Comparison of ENCODE assay signal across 12 mouse cellular contexts in the genomic region with DNA sequence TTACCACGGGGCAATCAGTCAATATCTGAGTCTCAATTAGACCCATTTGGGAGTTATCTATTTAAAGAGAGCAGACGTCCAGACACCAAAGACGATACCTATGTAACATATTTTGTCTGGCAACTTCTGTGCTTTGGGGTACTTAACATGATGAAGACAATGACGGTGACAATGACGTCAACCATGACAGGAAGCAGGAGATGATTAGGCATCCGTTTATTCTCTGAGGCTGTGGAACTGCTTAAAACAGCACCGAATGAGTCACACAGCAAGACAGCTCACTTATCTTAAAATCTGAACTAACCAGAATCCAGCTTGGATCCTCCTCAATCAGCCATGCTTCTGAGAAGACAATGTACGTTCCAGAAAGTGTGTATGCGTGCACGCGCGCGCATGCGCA. TPM values are rescaled to one million over a fixed set of nuclear protein-coding genes. Genes with fewer than 3 reads are reported as not detected.
DNase-seq lines count a peak whose midpoint lies in the region; ATAC-seq and TF ChIP-seq lines count a peak whose summit lies in the region.
"Had no signal": no experiment of that assay in that cellular context is flagged by ENCODE, and none has a peak within 500 bp of the region (broad histone marks: within the 10 kb centered on the region; RNA-seq: fewer than 3 reads in every experiment).

No protein-coding gene starts in this region.

- no peak for TF ChIP-seq POLR2A in myocyte (IDR thresholded peaks at IDR 0.05; ENCODE audit: insufficient read length, low read depth)

- H3ac ChIP-seq in myocyte (ENCODE audit: control insufficient read depth, insufficient read length): no peak overlapping the region

- H3K4me1 ChIP-seq in heart, embryonic 12.5 days (replicated peaks): peaks cover 56% of the 10 kb centered on the region
- peaks cover 53% of the 10 kb centered on the region for H3K4me1 ChIP-seq in lung, embryonic 15.5 days

- H3K79me2 ChIP-seq in myocyte (ENCODE audit: control insufficient read depth, insufficient read depth): peaks cover 26% of the 10 kb centered on the region

- no peaks in the 10 kb centered on the region for H3K36me3 ChIP-seq in heart, embryonic 12.5 days
- H3K36me3 ChIP-seq in lung, embryonic 15.5 days: no peaks in the 10 kb centered on the region
- H3K36me3 ChIP-seq in myocyte (ENCODE audit: control insufficient read depth, insufficient read depth): peaks cover 5% of the 10 kb centered on the region

- ATAC-seq in heart, embryonic 12.5 days (ENCODE audit: insufficient number of reproducible peaks, low FRiP score): no peak
- ATAC-seq in lung, embryonic 15.5 days (ENCODE audit: borderline replicate concordance, extremely low read depth, low FRiP score, low TSS enrichment): no peak

- no peak overlapping the region; the same call in 1 of the 2 replicates for H3K27ac ChIP-seq in heart, embryonic 12.5 days (ENCODE audit: poor library complexity, severe bottlenecking)
- peak overlapping the region; percentile 98; the same call in 1 of the 2 replicates for H3K27ac ChIP-seq in lung, embryonic 15.5 days

- DNase-seq in heart, adult 11 months: peak; percentile 92
- no peak for DNase-seq in lung, adult 18-20 months
- peak; percentile 35 for DNase-seq in adrenal gland, postnatal 14 days
- DNase-seq in urinary bladder, adult 2 months (ENCODE audit: low spot score): no peak
- no peak for DNase-seq in kidney, postnatal 14 days
- DNase-seq: kidney, postnatal 36 days; left cerebral cortex, postnatal 4 days; thymus, postnatal 14 days had no signal

- no peak overlapping the region for H3K9ac ChIP-seq in heart, embryonic 12.5 days
- H3K9ac ChIP-seq in lung, embryonic 15.5 days: no peak overlapping the region
- H3K9ac ChIP-seq: forebrain, embryonic 12.5 days had no signal

- H3K27me3 ChIP-seq in heart, embryonic 12.5 days (replicated peaks): no peaks in the 10 kb centered on the region
- no peaks in the 10 kb centered on the region for H3K27me3 ChIP-seq in lung, embryonic 15.5 days
- no peaks in the 10 kb centered on the region for H3K27me3 ChIP-seq in myocyte (ENCODE audit: control insufficient read depth, insufficient read depth, insufficient read length)
- H3K27me3 ChIP-seq: forebrain, embryonic 12.5 days had no signal

- no peak overlapping the region for H3K4me2 ChIP-seq in heart, embryonic 12.5 days
- no peak overlapping the region for H3K4me2 ChIP-seq in lung, embryonic 15.5 days
- peak overlapping the region; percentile 91 for H3K4me2 ChIP-seq in myocyte (ENCODE audit: low read depth)

- WGBS in heart, embryonic 12.5 days: 57% methylated on average over 14 of the region's 14 CpGs
- WGBS in lung, embryonic 15.5 days: 71% methylated on average over 14 of the region's 14 CpGs

- peaks cover 8% of the 10 kb centered on the region for H3K9me3 ChIP-seq in heart, embryonic 12.5 days (replicated peaks)
- no peaks in the 10 kb centered on the region for H3K9me3 ChIP-seq in lung, embryonic 15.5 days

- no peak overlapping the region for H3K4me3 ChIP-seq in heart, embryonic 12.5 days
- no peak overlapping the region for H3K4me3 ChIP-seq in lung, embryonic 15.5 days
- H3K4me3 ChIP-seq in myocyte: no peak overlapping the region
- H3K4me3 ChIP-seq: forebrain, embryonic 12.5 days had no signal

TF ChIP-seq in myocyte, 11 proteins besides CTCF, POLR2A, EP300 and RAD21:
- TF ChIP-seq USF1 (IDR thresholded peaks at IDR 0.05; ENCODE audit: low read depth) (no peak), POLR2AphosphoS2 (IDR thresholded peaks at IDR 0.05; ENCODE audit: insufficient read length, low read depth) (no peak), REST (IDR thresholded peaks at IDR 0.05; ENCODE audit: insufficient read depth, insufficient read length) (no peak), SRF (IDR thresholded peaks at IDR 0.05; ENCODE audit: control insufficient read depth, insufficient read length, low read depth) (no peak), E2F4 (IDR thresholded peaks at IDR 0.05; ENCODE audit: insufficient read depth) (no peak), CEBPB (IDR thresholded peaks at IDR 0.05; ENCODE audit: insufficient read depth, poor library complexity, severe bottlenecking) (no peak), TCF3 (IDR thresholded peaks at IDR 0.05; ENCODE audit: insufficient read length, low read depth) (no peak), MYOD1 (IDR thresholded peaks at IDR 0.05; ENCODE audit: control insufficient read depth in 1 of 3, insufficient read length in 2 of 3, low read depth in 2 of 3) (no peak), TCF12 (IDR thresholded peaks at IDR 0.05; ENCODE audit: insufficient read depth, poor library complexity, severe bottlenecking) (no peak), MYOG (IDR thresholded peaks at IDR 0.05; ENCODE audit: control insufficient read depth in 1 of 3, insufficient read depth in 1 of 3, insufficient read length in 2 of 3, low read depth in 2 of 3) (no peak), MAX (IDR thresholded peaks at IDR 0.05; ENCODE audit: low read depth) (no peak)
TF ChIP-seq in myocyte: peak in this region for 0.

RNA-seq across cellular contexts. Expression of a gene that starts 56.8 kb away (rescaled TPM):
- polyA plus RNA-seq in heart, embryonic 12.5 days (2016; fragmentation: Nextera tagmentation; extraction: Ambion mirVana): 2.6 and 3.0 TPM in 2 replicates
- 7.4 and 8.4 TPM in 2 replicates for polyA plus RNA-seq in lung, embryonic 15.5 days (2015; fragmentation: Nextera tagmentation; extraction: Ambion mirVana)
- 8.8 and 10.2 TPM in 2 replicates for total RNA-seq in adrenal gland, postnatal 14 days (2021)
- 3.1 TPM for polyA plus RNA-seq in myocyte (2012; fragmentation: generic; extraction: Trizol)
- 4.8 and 7.0 TPM in 2 replicates for polyA plus RNA-seq in urinary bladder, adult 2 months (2012; rRNA removed)

Comparison
In these comparisons a context has a peak if more than half of its experiments do, and no peak if none do; other contexts are left out.
1. DNase-seq: peak in heart, adult 11 months (single experiment) and adrenal gland, postnatal 14 days (single experiment); none in lung, adult 18-20 months (0 of 2), urinary bladder, adult 2 months (single experiment) and kidney, postnatal 14 days (single experiment).